Mouse (Mus musculus) liver, embryonic 14.5 days (tissue): ENCODE measurements at regions not wholly inside any gene's neighbourhood (a gene's known extent, or its start where the extent isn't known, plus 50 kb on each side); places are given as distances from the start of the nearest gene placed in this dataset.

Experiments used
- CTCF ChIP-seq: IDR thresholded peaks from 2 replicates; pipeline ENCODE4 v1.5.1; 2016; ENCODE audit warnings: antibody characterized with exemption, low read depth, control low read depth
- EP300 ChIP-seq: IDR thresholded peaks from 2 replicates; pipeline ENCODE4 v1.6.1; 2016; ENCODE audit warnings: antibody characterized with exemption, low read depth

GRCm38 (mm10) chr3:138678351-138678750, 63.6 kb upstream of the Tspan5 start:
- TF ChIP-seq CTCF, result no peak
- no peak for TF ChIP-seq EP300
